Mouse (Mus musculus) heart, postnatal 0 days (tissue): ENCODE results near the gene Mpeg1. TPM values are rescaled to one million over a fixed set of nuclear protein-coding genes. Genes with fewer than 3 reads are reported as not detected.

ENCODE experiments used
- ATAC-seq: fragments of 200-750 bp; cut with Nextera tagmentation; 2 replicates; pipeline ENCODE4 v1.8.0; 2017; ENCODE audit warnings: low read depth, moderate number of reproducible peaks, moderate library complexity; ENCODE audit not compliant: insufficient read depth
- DNase-seq: peaks from one replicate; pipeline ENCODE4 v3.0.0-alpha.2; 2016; ENCODE audit warnings: low spot score
- H3K27ac ChIP-seq: fragments of 300-500 bp; sonication (generic); 2 replicates; pipeline ENCODE4 v1.5.1; 2014; ENCODE audit warnings: low read depth, mild to moderate bottlenecking
- H3K27me3 ChIP-seq: fragments of 300-500 bp; sonication (generic); 2 replicates; pipeline ENCODE4 v1.6.1; 2014; ENCODE audit warnings: low read length, mixed read lengths; ENCODE audit not compliant: control insufficient read depth, insufficient read depth
- H3K36me3 ChIP-seq: fragments of 300-500 bp; sonication (generic); replicated peaks from 2 replicates; pipeline ENCODE4 v1.6.1; 2014; ENCODE audit warnings: low read length, mixed read lengths; ENCODE audit not compliant: control insufficient read depth, insufficient read depth
- H3K4me1 ChIP-seq: fragments of 300-500 bp; sonication (generic); 2 replicates; pipeline ENCODE4 v1.6.1; 2014; ENCODE audit warnings: antibody characterized with exemption; ENCODE audit not compliant: control insufficient read depth, insufficient read depth
- H3K4me2 ChIP-seq: fragments of 300-500 bp; sonication (generic); 2 replicates; pipeline ENCODE4 v1.6.1; 2014; ENCODE audit warnings: low read depth, mild to moderate bottlenecking, low read length, moderate library complexity
- H3K4me3 ChIP-seq: fragments of 300-500 bp; sonication (generic); 2 replicates; pipeline ENCODE4 v1.5.1; 2014; ENCODE audit warnings: low read depth, low read length
- H3K9ac ChIP-seq: fragments of 300-500 bp; sonication (generic); replicated peaks from 2 replicates; pipeline ENCODE4 v1.6.1; 2014; ENCODE audit warnings: low read depth, low read length, mixed read lengths
- H3K9me3 ChIP-seq: fragments of 300-500 bp; sonication (generic); replicated peaks from 2 replicates; pipeline ENCODE4 v1.6.1; 2016; ENCODE audit warnings: low read length; ENCODE audit not compliant: control insufficient read depth
- CTCF ChIP-seq: IDR thresholded peaks from 2 replicates; pipeline ENCODE4 v1.5.1; 2016; ENCODE audit warnings: antibody characterized with exemption, control low read depth, low read depth
- EP300 ChIP-seq: IDR thresholded peaks from 2 replicates; pipeline ENCODE4 v1.6.1; 2016; ENCODE audit warnings: antibody characterized with exemption, low read depth
- WGBS: fragments of 180-500 bp; shearing (Covaris S2); extraction: QIAGEN DNeasy Blood & Tissue Kit; methylation state at CpG from one replicate; pipeline ENCODE4 v1.1.7; 2014; 5-methylcytosine and 5-hydroxymethylcytosine counted together
- polyA plus RNA-seq: library from polyadenylated mRNA; unstranded; fragments of >200 nt; fragmentation: Nextera tagmentation; extraction: Ambion mirVana; gene quantifications from 2 replicates; pipeline ENCODE4 v1.2.1, GENCODE M21; 2015
- total RNA-seq: library from RNA; depleted of rRNA; stranded (reverse); fragments of >200 nt; gene quantifications from 2 replicates; pipeline ENCODE4 v1.2.3, GENCODE M21; 2014; ENCODE audit warnings: low replicate concordance; rRNA removed

The Mpeg1 gene
- total RNA-seq (0.46 and 3.6 TPM in 2 replicates), polyA plus RNA-seq (0.36 and 0.37 TPM in 2 replicates)

DNA sequence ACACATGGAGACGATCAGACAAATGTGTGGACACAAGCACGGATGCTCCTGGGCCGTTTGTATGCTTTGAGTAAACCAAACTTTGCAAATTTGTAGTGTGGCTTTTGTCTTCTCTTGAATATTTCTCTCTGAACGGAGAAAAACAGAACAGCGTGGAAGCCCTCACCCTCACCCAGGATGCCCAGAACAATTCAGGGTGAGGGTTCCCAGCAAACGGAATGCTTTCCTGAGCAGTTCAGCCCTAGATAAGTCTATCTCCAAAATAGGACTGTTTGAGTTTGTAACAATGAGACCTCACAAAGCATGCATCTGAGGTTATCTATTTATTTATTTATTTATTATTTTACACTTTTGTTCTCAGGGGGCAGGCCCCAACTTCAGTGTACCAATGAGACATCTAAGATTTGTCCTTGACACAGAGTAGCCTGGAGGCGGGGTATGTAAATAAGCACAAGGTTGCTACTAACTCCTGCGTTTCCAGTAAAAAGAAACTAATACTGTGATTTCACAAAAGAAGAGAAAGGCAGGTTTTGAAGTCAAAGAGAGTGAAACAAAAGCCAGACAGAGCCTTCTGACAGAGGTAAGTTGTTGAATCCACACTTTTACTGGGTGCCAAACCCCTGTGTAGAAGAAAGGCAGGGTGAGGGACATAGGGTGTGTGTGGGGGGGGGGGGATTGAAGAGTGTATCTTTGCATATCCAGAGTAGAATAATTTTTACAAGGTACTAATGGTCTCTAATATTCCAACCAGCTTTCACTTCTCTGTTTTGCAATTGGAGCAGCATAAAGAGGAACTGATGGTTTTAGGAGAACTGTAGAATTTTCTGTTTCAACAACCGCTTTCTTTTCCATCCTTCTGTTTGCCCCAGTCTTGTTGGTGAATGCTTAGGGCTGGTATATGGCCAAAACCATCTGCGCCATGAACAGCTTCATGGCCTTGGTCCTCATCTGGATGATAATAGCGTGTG is at the start of gene Mpeg1:
Mpeg1 (plus strand) TSS at position 498 of the 968 bp plus-strand sequence.
- DNase-seq (no peak), ATAC-seq (no peak)
- Histone ChIP-seq H3K27ac (no peak within 1 kb of the TSS), H3K4me2 (no peak within 1 kb of the TSS), H3K4me1 (no peaks in the 10 kb centered on the region), H3K9me3 (no peaks in the 10 kb centered on the region), H3K36me3 (no peaks in the 10 kb centered on the region), H3K9ac (no peak within 1 kb of the TSS), H3K4me3 (no peak within 1 kb of the TSS), H3K27me3 (no peaks in the 10 kb centered on the region)
- WGBS = 76% methylated on average over 11 of the region's 11 CpGs
- TF ChIP-seq CTCF (no peak), EP300 (no peak)

DNA sequence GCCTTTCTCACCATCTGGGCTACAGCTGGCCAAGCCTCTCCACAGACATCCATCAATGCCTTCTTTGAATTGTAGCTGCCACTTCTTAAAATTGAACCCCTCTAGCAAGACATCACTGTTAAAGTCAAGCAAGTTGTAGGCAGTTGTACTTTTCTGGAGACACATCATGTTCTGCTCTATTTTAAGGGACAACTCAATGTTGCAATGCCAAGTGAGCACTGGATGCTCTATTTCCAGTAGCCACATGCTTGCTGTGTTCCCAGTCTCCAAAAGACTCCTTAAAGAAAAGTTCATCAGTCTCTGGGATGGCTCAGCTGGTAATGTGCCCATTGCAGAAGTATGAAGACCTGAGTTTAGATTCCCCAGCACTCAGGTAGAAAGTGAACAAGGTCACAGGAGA is 46.8 kb upstream of the Mpeg1 start:
- no peak for TF ChIP-seq EP300
- TF ChIP-seq CTCF = no peak
- H3K4me2 ChIP-seq = no peak overlapping the region
- H3K36me3 ChIP-seq = no peaks in the 10 kb centered on the region
- DNase-seq (no peak), ATAC-seq (no peak)
- H3K9me3 ChIP-seq = no peaks in the 10 kb centered on the region
- H3K4me3 ChIP-seq = no peak overlapping the region
- H3K27me3 ChIP-seq = no peaks in the 10 kb centered on the region
- H3K27ac ChIP-seq = no peak overlapping the region
- H3K4me1 ChIP-seq = no peaks in the 10 kb centered on the region
- no peak overlapping the region for H3K9ac ChIP-seq

DNA sequence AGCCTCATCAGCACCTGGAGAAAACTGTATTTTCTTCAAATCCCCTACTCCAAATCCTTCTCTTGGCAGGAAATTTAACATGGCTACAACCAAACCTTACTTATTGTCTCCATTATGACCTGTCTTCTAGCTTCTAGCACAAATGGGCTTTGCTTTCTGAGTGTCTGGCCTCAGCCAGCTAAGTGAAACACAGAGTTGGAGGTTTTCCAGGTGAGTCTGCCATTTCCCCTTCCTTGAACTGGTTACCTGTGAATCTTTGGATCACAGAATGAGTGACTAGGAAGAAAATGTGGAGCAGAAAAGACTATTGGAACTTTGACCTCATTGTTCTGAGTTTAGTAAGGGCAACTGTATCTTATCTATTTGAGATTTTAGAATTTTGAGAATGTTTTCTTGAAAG is 43.2 kb upstream of the Mpeg1 start, which contains the start of gene Olfr1441:
Olfr1441 (plus strand) TSS at position 73 of the 400 bp plus-strand sequence.
- H3K36me3 ChIP-seq = no peaks in the 10 kb centered on the region
- H3K27me3 ChIP-seq = no peaks in the 10 kb centered on the region
- H3K4me3 ChIP-seq = no peak within 1 kb of the TSS
- no peak within 1 kb of the TSS for H3K4me2 ChIP-seq
- DNase-seq = no peak
- ATAC-seq = no peak
- H3K9ac ChIP-seq = no peak within 1 kb of the TSS
- TF ChIP-seq CTCF = no peak
- no peak within 1 kb of the TSS for H3K27ac ChIP-seq
- H3K4me1 ChIP-seq = no peaks in the 10 kb centered on the region
- H3K9me3 ChIP-seq = no peaks in the 10 kb centered on the region

GRCm38 (mm10) chr19:12418312-12418711 is 42.3 kb upstream of the Mpeg1 start:
- no peak for DNase-seq
- WGBS = 76% methylated on average over 3 of the region's 3 CpGs
- H3K4me2 ChIP-seq = no peak overlapping the region
- H3K36me3 ChIP-seq = no peaks in the 10 kb centered on the region
- no peaks in the 10 kb centered on the region for H3K27me3 ChIP-seq
- no peak overlapping the region for H3K27ac ChIP-seq
- H3K9me3 ChIP-seq = no peaks in the 10 kb centered on the region
- H3K9ac ChIP-seq = no peak overlapping the region
- H3K4me3 ChIP-seq = no peak overlapping the region
- H3K4me1 ChIP-seq = no peaks in the 10 kb centered on the region
- ATAC-seq = no peak
- no peak for TF ChIP-seq CTCF
- no peak for TF ChIP-seq EP300

- Histone ChIP-seq H3K4me2 (no peak overlapping the region), H3K9me3 (no peaks in the 10 kb centered on the region), H3K36me3 (no peaks in the 10 kb centered on the region), H3K27ac (no peak overlapping the region), H3K27me3 (no peaks in the 10 kb centered on the region), H3K4me1 (no peaks in the 10 kb centered on the region), H3K9ac (no peak overlapping the region), H3K4me3 (no peak overlapping the region)
- ATAC-seq (no peak), DNase-seq (no peak)
- WGBS = 61% methylated on average over 6 of the region's 6 CpGs
- no peak for TF ChIP-seq CTCF
- TF ChIP-seq EP300 = no peak
Measured at GRCm38 (mm10) chr19:12420555-12420954, 40.0 kb upstream of the Mpeg1 start.
